Mouse (Mus musculus) lung, postnatal 0 days (tissue): ENCODE results near the gene Arhgef28. TPM values are rescaled to one million over a fixed set of nuclear protein-coding genes. Genes with fewer than 3 reads are reported as not detected.
"Not testable (repeated sequence)": the region's sequence is repeated elsewhere in the genome, so short reads cannot be mapped to it uniquely, and the experiment has no call there.

ENCODE experiments used
- ATAC-seq: fragments of 200-750 bp; cut with Nextera tagmentation; 2 replicates; pipeline ENCODE4 v1.8.0; 2017; ENCODE audit warnings: moderate library complexity
- DNase-seq: peaks from one replicate; pipeline ENCODE4 v3.0.0-alpha.2; 2016; ENCODE audit warnings: low spot score
- H3K27ac ChIP-seq: fragments of 300-500 bp; sonication (generic); 2 replicates; pipeline ENCODE4 v1.5.1; 2014; ENCODE audit warnings: antibody characterized with exemption, mild to moderate bottlenecking, low read length, mixed read lengths
- H3K27me3 ChIP-seq: fragments of 300-500 bp; sonication (generic); replicated peaks from 2 replicates; pipeline ENCODE4 v1.6.1; 2014; ENCODE audit warnings: low read length, mixed read lengths; ENCODE audit not compliant: insufficient read depth
- H3K36me3 ChIP-seq: fragments of 300-500 bp; sonication (generic); 2 replicates; pipeline ENCODE4 v1.6.1; 2014; ENCODE audit warnings: low read length, mixed read lengths; ENCODE audit not compliant: insufficient read depth
- H3K4me1 ChIP-seq: fragments of 300-500 bp; sonication (generic); 2 replicates; pipeline ENCODE4 v1.6.1; 2014; ENCODE audit warnings: antibody characterized with exemption, low read depth, low read length, mixed read lengths; ENCODE audit not compliant: insufficient read depth
- H3K4me2 ChIP-seq: fragments of 300-500 bp; sonication (generic); replicated peaks from 2 replicates; pipeline ENCODE4 v1.6.1; 2014; ENCODE audit warnings: low read depth, mild to moderate bottlenecking, low read length, moderate library complexity, mixed read lengths
- H3K4me3 ChIP-seq: fragments of 300-500 bp; sonication (generic); 2 replicates; pipeline ENCODE4 v1.5.1; 2014; ENCODE audit warnings: low read depth, low read length
- H3K9ac ChIP-seq: fragments of 300-500 bp; sonication (generic); replicated peaks from 2 replicates; pipeline ENCODE4 v1.6.1; 2014; ENCODE audit warnings: low read depth, mild to moderate bottlenecking
- H3K9me3 ChIP-seq: fragments of 300-500 bp; sonication (generic); 2 replicates; pipeline ENCODE4 v1.6.1; 2016; ENCODE audit warnings: low read length, mixed read lengths
- CTCF ChIP-seq: IDR thresholded peaks from 2 replicates; pipeline ENCODE4 v1.5.1; 2016; ENCODE audit warnings: antibody characterized with exemption, mild to moderate bottlenecking
- EP300 ChIP-seq: IDR thresholded peaks from 2 replicates; pipeline ENCODE4 v1.6.1; 2016; ENCODE audit warnings: antibody characterized with exemption, mild to moderate bottlenecking, control low read depth
- WGBS: fragments of 180-500 bp; shearing (Covaris S2); extraction: QIAGEN DNeasy Blood & Tissue Kit; methylation state at CpG from one replicate; pipeline ENCODE4 v1.1.7; 2014; 5-methylcytosine and 5-hydroxymethylcytosine counted together
- polyA plus RNA-seq: library from polyadenylated mRNA; unstranded; fragments of >200 nt; fragmentation: Nextera tagmentation; extraction: Ambion mirVana; gene quantifications from 2 replicates; pipeline ENCODE4 v1.2.1, GENCODE M21; 2015

The Arhgef28 gene
- polyA plus RNA-seq, 1 experiment from 2014 or later: 53.0 TPM

DNA sequence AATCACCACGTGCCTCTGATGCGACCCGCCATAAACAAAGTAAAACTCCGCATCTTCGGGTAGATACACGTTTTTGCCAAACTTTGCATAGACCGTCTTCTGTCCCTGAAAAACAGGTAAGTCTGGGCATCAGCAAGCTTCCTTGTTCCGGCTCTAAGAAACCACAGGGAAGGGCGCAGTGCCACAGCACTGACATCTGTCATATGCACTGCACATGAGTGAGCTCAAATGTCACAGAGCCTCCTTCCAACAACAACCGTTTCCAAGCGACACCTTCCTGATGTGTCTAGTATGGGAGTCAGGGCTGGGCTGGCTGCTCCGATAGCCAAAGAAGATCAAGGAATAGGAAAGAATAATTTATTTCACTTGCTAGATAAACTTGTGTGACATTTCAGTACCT is 129.0 kb downstream of the Arhgef28 start:
- DNase-seq: no peak
- TF ChIP-seq EP300 (no peak), CTCF (no peak)
- Histone ChIP-seq H3K36me3 (no peaks in the 10 kb centered on the region), H3K4me2 (no peak overlapping the region), H3K4me1 (peaks cover 5% of the 10 kb centered on the region; the same call in 1 of the 2 replicates), H3K9ac (no peak overlapping the region), H3K27me3 (no peaks in the 10 kb centered on the region), H3K27ac (no peak overlapping the region), H3K4me3 (no peak overlapping the region), H3K9me3 (no peaks in the 10 kb centered on the region)
- ATAC-seq: no peak
- 89% methylated on average over 12 of the region's 12 CpGs for WGBS

DNA sequence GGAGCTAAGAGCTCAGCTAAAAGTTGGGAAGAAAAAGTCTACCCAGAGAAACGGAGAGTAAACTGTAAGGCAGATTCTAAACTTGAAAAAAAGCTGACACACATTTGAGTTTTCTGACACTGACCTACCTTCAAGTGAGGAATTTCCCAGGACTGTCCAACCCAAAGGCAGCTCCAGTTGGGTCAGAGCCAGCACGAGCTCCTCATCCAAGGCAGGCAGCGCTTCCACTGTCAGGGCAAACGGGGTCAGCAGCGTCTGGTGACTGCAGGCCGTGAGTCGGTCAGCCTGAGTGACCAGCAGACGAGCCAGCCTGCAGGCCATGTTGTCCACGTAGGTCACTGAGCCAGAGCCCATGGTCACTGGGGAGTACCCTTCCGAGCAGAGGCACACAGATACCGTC is 131.4 kb downstream of the Arhgef28 start:
- no peaks in the 10 kb centered on the region for H3K36me3 ChIP-seq
- H3K9ac ChIP-seq: no peak overlapping the region
- H3K27me3 ChIP-seq: no peaks in the 10 kb centered on the region
- H3K4me1 ChIP-seq: peaks cover 4% of the 10 kb centered on the region; the same call in 1 of the 2 replicates
- no peak for TF ChIP-seq EP300
- TF ChIP-seq CTCF: no peak
- WGBS: 70% methylated on average over 11 of the region's 11 CpGs
- no peak overlapping the region for H3K4me2 ChIP-seq
- H3K4me3 ChIP-seq: no peak overlapping the region
- no peaks in the 10 kb centered on the region for H3K9me3 ChIP-seq
- DNase-seq (no peak), ATAC-seq (no peak)
- no peak overlapping the region for H3K27ac ChIP-seq

DNA sequence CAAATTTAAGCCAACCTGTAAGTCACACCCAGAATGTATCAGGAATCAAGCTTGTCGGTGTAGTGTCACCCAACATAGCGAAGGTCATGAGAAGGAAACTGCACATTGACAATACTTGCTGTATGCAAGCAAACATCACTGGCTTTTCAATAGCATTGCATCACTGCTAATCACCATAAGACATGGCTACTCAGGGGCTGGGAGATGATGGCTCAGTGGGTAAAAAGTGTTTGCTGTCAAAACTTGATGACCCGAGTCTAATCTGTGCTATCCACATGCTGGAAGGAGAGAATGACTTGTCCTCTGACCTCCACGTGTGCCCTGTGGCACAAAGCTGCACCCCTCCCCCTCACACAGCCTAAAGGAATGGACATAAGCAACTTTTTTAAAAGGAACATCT is 133.0 kb downstream of the Arhgef28 start:
- TF ChIP-seq CTCF (no peak), EP300 (no peak)
- H3K4me2 ChIP-seq: no peak overlapping the region
- H3K27me3 ChIP-seq: no peaks in the 10 kb centered on the region
- 72% methylated on average over 4 of the region's 4 CpGs for WGBS
- ATAC-seq (no peak), DNase-seq (no peak)
- no peaks in the 10 kb centered on the region for H3K36me3 ChIP-seq
- no peak overlapping the region for H3K9ac ChIP-seq
- H3K4me1 ChIP-seq: no peaks in the 10 kb centered on the region
- no peak overlapping the region for H3K27ac ChIP-seq
- no peaks in the 10 kb centered on the region for H3K9me3 ChIP-seq
- H3K4me3 ChIP-seq: no peak overlapping the region

DNA sequence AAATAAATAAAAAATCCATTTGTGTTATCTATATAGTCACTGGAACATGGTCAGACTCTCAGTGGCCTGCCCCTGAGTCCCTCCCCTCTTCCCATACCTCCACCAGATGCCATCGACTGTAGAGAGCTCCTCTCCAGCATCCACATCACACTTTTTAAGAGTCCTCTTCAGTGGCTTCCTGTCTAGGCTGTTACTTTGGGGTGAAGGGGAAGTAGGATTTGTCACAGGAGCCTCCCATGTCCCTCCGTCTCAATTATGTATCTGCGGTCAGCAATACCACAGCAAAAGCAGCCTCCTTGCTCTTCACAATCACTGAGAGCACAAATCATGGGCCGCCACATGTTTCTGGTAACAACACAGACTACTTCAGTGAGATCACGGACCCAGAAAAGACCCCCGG is 135.8 kb downstream of the Arhgef28 start:
- no peak for TF ChIP-seq CTCF
- DNase-seq: no peak
- no peaks in the 10 kb centered on the region for H3K4me1 ChIP-seq
- ATAC-seq: no peak
- no peak overlapping the region for H3K9ac ChIP-seq
- no peak overlapping the region for H3K4me3 ChIP-seq
- H3K4me2 ChIP-seq: no peak overlapping the region
- no peaks in the 10 kb centered on the region for H3K36me3 ChIP-seq
- no peaks in the 10 kb centered on the region for H3K9me3 ChIP-seq
- H3K27me3 ChIP-seq: no peaks in the 10 kb centered on the region
- H3K27ac ChIP-seq: no peak overlapping the region
- WGBS: 84% methylated on average over 6 of the region's 6 CpGs

DNA sequence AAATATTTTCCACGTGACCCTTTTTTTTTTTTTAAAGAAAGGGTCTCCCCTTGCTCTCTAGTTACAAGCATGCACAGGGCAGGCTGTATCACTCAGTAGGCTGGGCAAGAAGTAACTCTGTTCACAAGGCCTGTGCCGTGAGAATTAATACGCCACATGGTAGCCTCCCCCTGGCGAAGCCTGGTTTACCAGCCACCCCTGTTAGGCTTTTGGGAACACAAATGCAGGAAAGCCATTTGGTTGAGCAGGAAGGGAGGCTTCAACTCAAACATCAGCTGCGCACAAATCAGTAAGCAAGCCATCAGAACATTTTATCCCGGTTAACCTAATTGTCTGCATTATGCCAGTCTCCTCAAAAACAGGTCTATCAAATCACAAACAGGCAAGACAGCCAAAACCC is 136.6 kb downstream of the Arhgef28 start:
- Histone ChIP-seq H3K4me3 (no peak overlapping the region), H3K9ac (no peak overlapping the region), H3K9me3 (no peaks in the 10 kb centered on the region), H3K27me3 (no peaks in the 10 kb centered on the region), H3K4me2 (no peak overlapping the region), H3K27ac (no peak overlapping the region), H3K36me3 (no peaks in the 10 kb centered on the region), H3K4me1 (no peaks in the 10 kb centered on the region)
- TF ChIP-seq CTCF: no peak
- TF ChIP-seq EP300: no peak
- 88% methylated on average over 6 of the region's 6 CpGs for WGBS
- no peak for ATAC-seq
- no peak for DNase-seq

DNA sequence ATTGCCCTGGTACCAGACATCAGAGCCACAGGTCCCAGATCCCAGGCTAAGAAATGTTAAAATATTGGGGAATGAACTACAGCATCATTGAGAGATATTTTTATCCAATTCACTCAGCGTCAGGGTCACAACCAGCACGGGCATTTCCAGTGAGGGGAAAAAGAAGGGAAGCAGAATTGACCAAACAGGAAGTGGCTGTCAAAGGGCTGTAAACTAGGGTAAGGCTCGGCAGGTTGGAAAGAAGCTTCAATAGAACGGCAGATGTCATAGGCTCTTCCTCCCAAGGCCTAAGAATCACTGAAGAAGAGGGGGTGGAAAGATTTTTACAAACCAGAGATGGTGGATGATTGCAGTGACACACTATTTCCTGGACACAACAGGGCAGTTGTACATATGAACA is 143.4 kb downstream of the Arhgef28 start:
- H3K4me1 ChIP-seq: no peaks in the 10 kb centered on the region

DNA sequence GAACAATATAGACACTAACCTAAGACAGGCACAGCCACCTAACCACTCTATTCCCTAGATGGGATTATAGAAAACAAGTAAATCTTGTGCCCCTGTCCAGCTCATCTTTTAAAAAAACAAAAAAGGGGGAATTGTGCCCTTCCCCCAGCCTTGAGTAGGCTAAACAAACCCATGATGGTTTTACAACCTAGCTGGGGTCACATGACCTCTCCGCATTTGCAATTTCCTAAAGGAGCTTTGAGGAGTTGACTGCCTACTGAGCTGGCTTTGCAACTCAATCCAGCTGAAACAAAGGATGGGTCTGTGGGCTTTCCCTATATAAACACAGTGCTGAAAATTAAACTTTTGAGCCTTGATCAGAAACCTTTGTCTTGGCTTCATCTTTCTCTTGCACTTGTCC is 146.1 kb downstream of the Arhgef28 start:
- WGBS: 85% methylated on average over 1 of the region's 1 CpGs
- not testable (repeated sequence) for H3K4me1 ChIP-seq, H3K27ac ChIP-seq, H3K9ac ChIP-seq, ATAC-seq, DNase-seq, H3K36me3 ChIP-seq, H3K27me3 ChIP-seq, H3K4me2 ChIP-seq, H3K9me3 ChIP-seq, H3K4me3 ChIP-seq

More for the DNA sequence above, 143.4 kb downstream of the Arhgef28 start:
- no peaks in the 10 kb centered on the region for H3K9me3 ChIP-seq
- no peak for ATAC-seq
- no peak overlapping the region for H3K9ac ChIP-seq
- no peaks in the 10 kb centered on the region for H3K36me3 ChIP-seq
- DNase-seq: no peak
- H3K4me3 ChIP-seq: no peak overlapping the region
- H3K4me2 ChIP-seq: no peak overlapping the region
- TF ChIP-seq EP300 (no peak), CTCF (no peak)
- no peak overlapping the region for H3K27ac ChIP-seq
- H3K27me3 ChIP-seq: no peaks in the 10 kb centered on the region
- WGBS: 51% methylated on average over 4 of the region's 4 CpGs
